8 mouse cellular contexts compared by ENCODE assay signal in genomic region chr19:44237471-44238006, GRCm38 (mm10). TPM values are rescaled to one million over a fixed set of nuclear protein-coding genes. Genes with fewer than 3 reads are reported as not detected.
DNase-seq lines count a peak whose midpoint lies in the region; ATAC-seq lines count a peak whose summit lies in the region.

No protein-coding gene starts in this region.

- H3K9me3 ChIP-seq in kidney, embryonic 15.5 days (replicated peaks), result no peaks in the 10 kb centered on the region
- H3K9me3 ChIP-seq in embryonic facial prominence, embryonic 11.5 days (replicated peaks; ENCODE audit: control insufficient read depth, low read length), result no peaks in the 10 kb centered on the region
- H3K9me3 ChIP-seq in intestine, embryonic 16.5 days (ENCODE audit: control insufficient read depth, low read length), result no peaks in the 10 kb centered on the region
- no peaks in the 10 kb centered on the region for H3K9me3 ChIP-seq in neural tube, embryonic 13.5 days

- no peak for ATAC-seq in kidney, embryonic 15.5 days (replicated peaks; ENCODE audit: low FRiP score)
- ATAC-seq in embryonic facial prominence, embryonic 11.5 days (replicated peaks; ENCODE audit: insufficient number of reproducible peaks, low FRiP score, low TSS enrichment, low read depth), result no peak
- no peak for ATAC-seq in intestine, embryonic 16.5 days
- peak; percentile 53; the same call in 1 of the 2 replicates for ATAC-seq in neural tube, embryonic 13.5 days (ENCODE audit: low read depth)

- H3K4me1 ChIP-seq in kidney, embryonic 15.5 days, result no peaks in the 10 kb centered on the region
- no peaks in the 10 kb centered on the region for H3K4me1 ChIP-seq in embryonic facial prominence, embryonic 11.5 days (ENCODE audit: control insufficient read depth, insufficient read depth, low read length)
- no peaks in the 10 kb centered on the region for H3K4me1 ChIP-seq in intestine, embryonic 16.5 days (ENCODE audit: control insufficient read depth, insufficient read depth, low read length)
- H3K4me1 ChIP-seq in neural tube, embryonic 13.5 days (replicated peaks), result peaks cover 5% of the 10 kb centered on the region; the same call in 1 of the 2 replicates

- H3K27me3 ChIP-seq in kidney, embryonic 15.5 days, result no peaks in the 10 kb centered on the region
- H3K27me3 ChIP-seq in embryonic facial prominence, embryonic 11.5 days (ENCODE audit: control insufficient read depth, insufficient read depth, low read length), result no peaks in the 10 kb centered on the region
- H3K27me3 ChIP-seq in intestine, embryonic 16.5 days (replicated peaks; ENCODE audit: control insufficient read depth, insufficient read depth, low read length), result no peaks in the 10 kb centered on the region
- H3K27me3 ChIP-seq in neural tube, embryonic 13.5 days, result no peaks in the 10 kb centered on the region

- H3K27ac ChIP-seq in kidney, embryonic 15.5 days, result no peak overlapping the region
- no peak overlapping the region for H3K27ac ChIP-seq in embryonic facial prominence, embryonic 11.5 days (replicated peaks; ENCODE audit: low read depth, low read length)
- no peak overlapping the region for H3K27ac ChIP-seq in intestine, embryonic 16.5 days (ENCODE audit: low read length)
- no peak overlapping the region for H3K27ac ChIP-seq in neural tube, embryonic 13.5 days (replicated peaks)

- no peaks in the 10 kb centered on the region for H3K36me3 ChIP-seq in kidney, embryonic 15.5 days
- H3K36me3 ChIP-seq in embryonic facial prominence, embryonic 11.5 days (replicated peaks; ENCODE audit: control insufficient read depth, insufficient read depth, low read depth, low read length), result no peaks in the 10 kb centered on the region
- no peaks in the 10 kb centered on the region for H3K36me3 ChIP-seq in intestine, embryonic 16.5 days (ENCODE audit: control insufficient read depth, insufficient read depth, low read length)
- H3K36me3 ChIP-seq in neural tube, embryonic 13.5 days, result no peaks in the 10 kb centered on the region

- no peak overlapping the region for H3K9ac ChIP-seq in kidney, embryonic 15.5 days
- H3K9ac ChIP-seq in embryonic facial prominence, embryonic 11.5 days (replicated peaks; ENCODE audit: low read length), result no peak overlapping the region
- no peak overlapping the region; the same call in 1 of the 2 replicates for H3K9ac ChIP-seq in intestine, embryonic 16.5 days (ENCODE audit: low read depth, low read length)
- 0 out of 2 replicates have a peak overlapping the region, but pooled peaks have one; percentile 43 for H3K9ac ChIP-seq in neural tube, embryonic 13.5 days

- no peak for DNase-seq in kidney, postnatal 36 days
- peak; percentile 55 for DNase-seq in embryonic facial prominence, embryonic 11.5 days (ENCODE audit: low spot score)
- no peak for DNase-seq in thymus, postnatal 10 days (ENCODE audit: low spot score in 2 of 2)
- no peak for DNase-seq in yolk sac, embryonic 10.5 days (ENCODE audit: low spot score)
- DNase-seq in spleen, postnatal 14 days (ENCODE audit: low spot score in 2 of 2), result no peak

- H3K4me3 ChIP-seq in kidney, embryonic 15.5 days (replicated peaks), result peak overlapping the region; percentile 19
- no peak overlapping the region for H3K4me3 ChIP-seq in embryonic facial prominence, embryonic 11.5 days (ENCODE audit: low read depth, low read length)
- peak overlapping the region; percentile 32 for H3K4me3 ChIP-seq in intestine, embryonic 16.5 days (ENCODE audit: low read length)
- peak overlapping the region; percentile 25 for H3K4me3 ChIP-seq in neural tube, embryonic 13.5 days

- H3K4me2 ChIP-seq in kidney, embryonic 15.5 days, result peak overlapping the region; percentile 53
- peak overlapping the region; percentile 1; the same call in 1 of the 2 replicates for H3K4me2 ChIP-seq in embryonic facial prominence, embryonic 11.5 days (ENCODE audit: low read depth, low read length)
- peak overlapping the region; percentile 54 for H3K4me2 ChIP-seq in intestine, embryonic 16.5 days (ENCODE audit: low read depth, low read length)
- peak overlapping the region; percentile 51 for H3K4me2 ChIP-seq in neural tube, embryonic 13.5 days

- 12% methylated on average over 19 of the region's 19 CpGs for WGBS in kidney, embryonic 15.5 days
- WGBS in embryonic facial prominence, embryonic 11.5 days, result 19% methylated on average over 19 of the region's 19 CpGs
- WGBS in intestine, embryonic 16.5 days, result 11% methylated on average over 19 of the region's 19 CpGs
- WGBS in neural tube, embryonic 13.5 days, result 21% methylated on average over 19 of the region's 19 CpGs

RNA-seq across cellular contexts. Expression of gene Scd3, which starts 34.5 kb away (rescaled TPM):
- 0.45 and 0.66 TPM in 2 replicates for polyA plus RNA-seq in kidney, embryonic 15.5 days (2015; fragmentation: Nextera tagmentation; extraction: Ambion mirVana)
- 0.22 and 0.59 TPM in 2 replicates for polyA plus RNA-seq in embryonic facial prominence, embryonic 11.5 days (2014; fragmentation: Nextera tagmentation; extraction: Ambion mirVana)
- polyA plus RNA-seq in intestine, embryonic 16.5 days (2015; fragmentation: Nextera tagmentation; extraction: Ambion mirVana), result 0.12 and 0.27 TPM in 2 replicates
- polyA plus RNA-seq in neural tube, embryonic 13.5 days (2015; fragmentation: Nextera tagmentation; extraction: Ambion mirVana), result 2.7 and 2.9 TPM in 2 replicates

RNA-seq across cellular contexts. Expression of gene Pkd2l1, which starts 45.3 kb away (rescaled TPM):
- 0.05 and 0.09 TPM in 2 replicates for polyA plus RNA-seq in kidney, embryonic 15.5 days (2015; fragmentation: Nextera tagmentation; extraction: Ambion mirVana)
- 0.10 TPM in 1 of 2 replicates, not detected in the other for polyA plus RNA-seq in embryonic facial prominence, embryonic 11.5 days (2014; fragmentation: Nextera tagmentation; extraction: Ambion mirVana)
- polyA plus RNA-seq in intestine, embryonic 16.5 days (2015; fragmentation: Nextera tagmentation; extraction: Ambion mirVana), result 0.04 TPM in 1 of 2 replicates, not detected in the other
- polyA plus RNA-seq in neural tube, embryonic 13.5 days (2015; fragmentation: Nextera tagmentation; extraction: Ambion mirVana), result 1.8 and 2.3 TPM in 2 replicates

RNA-seq across cellular contexts. Expression of gene Scd2, which starts 55.9 kb away (rescaled TPM):
- 185 and 195 TPM in 2 replicates for polyA plus RNA-seq in kidney, embryonic 15.5 days (2015; fragmentation: Nextera tagmentation; extraction: Ambion mirVana)
- 298 and 305 TPM in 2 replicates for polyA plus RNA-seq in embryonic facial prominence, embryonic 11.5 days (2014; fragmentation: Nextera tagmentation; extraction: Ambion mirVana)
- polyA plus RNA-seq in intestine, embryonic 16.5 days (2015; fragmentation: Nextera tagmentation; extraction: Ambion mirVana), result 452 and 553 TPM in 2 replicates
- polyA plus RNA-seq in neural tube, embryonic 13.5 days (2015; fragmentation: Nextera tagmentation; extraction: Ambion mirVana), result 255 and 272 TPM in 2 replicates

Comparison
In these comparisons a context has a peak if more than half of its experiments do, and no peak if none do; other contexts are left out.
1. H3K4me2 ChIP-seq: peak in every context shown above with its lines; median percentile 54 in intestine, embryonic 16.5 days; 53 in kidney, embryonic 15.5 days; 51 in neural tube, embryonic 13.5 days; 1 in embryonic facial prominence, embryonic 11.5 days.